Comparison of ENCODE assay signal across 8 mouse cellular contexts in genomic region chr1:74397919-74398451, GRCm38 (mm10). TPM values are rescaled to one million over a fixed set of nuclear protein-coding genes. Genes with fewer than 3 reads are reported as not detected.
A peak's percentile ranks its signal among the peaks of the same experiment; 100 is the strongest.
DNase-seq lines count a peak whose midpoint lies in the region; ATAC-seq and TF ChIP-seq lines count a peak whose summit lies in the region.

No protein-coding gene starts in this region.

- peak overlapping the region; percentile 80 for H3K4me2 ChIP-seq in embryonic facial prominence, embryonic 13.5 days
- H3K4me2 ChIP-seq in liver, embryonic 15.5 days, result peak overlapping the region; percentile 86
- peak overlapping the region; percentile 75 for H3K4me2 ChIP-seq in stomach, postnatal 0 days (replicated peaks; ENCODE audit: low read depth)

- peak; percentile 12 for ATAC-seq in embryonic facial prominence, embryonic 13.5 days (ENCODE audit: insufficient number of reproducible peaks, insufficient read depth, low FRiP score, low TSS enrichment, low read depth)
- peak; percentile 16 for ATAC-seq in liver, embryonic 15.5 days (ENCODE audit: insufficient read depth)
- ATAC-seq in stomach, postnatal 0 days (ENCODE audit: low FRiP score, low TSS enrichment), result peak; percentile 22; the same call in 1 of the 2 replicates

- no peaks in the 10 kb centered on the region for H3K9me3 ChIP-seq in embryonic facial prominence, embryonic 13.5 days
- no peaks in the 10 kb centered on the region for H3K9me3 ChIP-seq in liver, embryonic 15.5 days (replicated peaks)
- no peaks in the 10 kb centered on the region for H3K9me3 ChIP-seq in stomach, postnatal 0 days (ENCODE audit: control insufficient read depth, low read length)

- TF ChIP-seq POLR2A in kidney, adult 2 months (IDR thresholded peaks at IDR 0.05; ENCODE audit: low read depth, low read length), result no peak

- H3K4me1 ChIP-seq in embryonic facial prominence, embryonic 13.5 days, result peaks cover 18% of the 10 kb centered on the region
- H3K4me1 ChIP-seq in kidney, adult 2 months (ENCODE audit: control insufficient read depth, insufficient read depth, low read length), result peaks cover 4% of the 10 kb centered on the region; the same call in 1 of the 2 replicates
- peaks cover 78% of the 10 kb centered on the region for H3K4me1 ChIP-seq in liver, embryonic 15.5 days (replicated peaks)
- H3K4me1 ChIP-seq in stomach, postnatal 0 days (replicated peaks; ENCODE audit: control insufficient read depth, insufficient read depth), result no peaks in the 10 kb centered on the region

- H3K27me3 ChIP-seq in C2C12 (ENCODE audit: control insufficient read depth, insufficient read depth, insufficient read length), result no peaks in the 10 kb centered on the region
- no peaks in the 10 kb centered on the region for H3K27me3 ChIP-seq in embryonic facial prominence, embryonic 13.5 days
- no peaks in the 10 kb centered on the region for H3K27me3 ChIP-seq in kidney, adult 2 months (replicated peaks; ENCODE audit: control insufficient read depth, insufficient read depth, low read length)
- H3K27me3 ChIP-seq in liver, embryonic 15.5 days, result no peaks in the 10 kb centered on the region
- H3K27me3 ChIP-seq in stomach, postnatal 0 days (ENCODE audit: control insufficient read depth, insufficient read depth, low read length), result no peaks in the 10 kb centered on the region

- peak overlapping the region; percentile 93 for H3K27ac ChIP-seq in embryonic facial prominence, embryonic 13.5 days
- peak overlapping the region; percentile 80 for H3K27ac ChIP-seq in kidney, adult 2 months (ENCODE audit: insufficient read depth, low read depth, low read length)
- H3K27ac ChIP-seq in liver, embryonic 15.5 days (replicated peaks), result peak overlapping the region; percentile 92
- H3K27ac ChIP-seq in stomach, postnatal 0 days (replicated peaks), result peak overlapping the region; percentile 89

- H3K4me3 ChIP-seq in C2C12 (ENCODE audit: insufficient read depth, poor library complexity, severe bottlenecking), result peak overlapping the region; percentile 18
- peak overlapping the region; percentile 46 for H3K4me3 ChIP-seq in embryonic facial prominence, embryonic 13.5 days
- H3K4me3 ChIP-seq in kidney, adult 2 months (ENCODE audit: insufficient read depth, low read depth, low read length), result peak overlapping the region; percentile 42
- peak overlapping the region; percentile 60 for H3K4me3 ChIP-seq in liver, embryonic 15.5 days (replicated peaks)
- peak overlapping the region; percentile 36 for H3K4me3 ChIP-seq in stomach, postnatal 0 days (ENCODE audit: low read depth, low read length)

- H3K9ac ChIP-seq in embryonic facial prominence, embryonic 13.5 days, result peak overlapping the region; percentile 66
- H3K9ac ChIP-seq in liver, embryonic 15.5 days, result peak overlapping the region; percentile 61
- H3K9ac ChIP-seq in stomach, postnatal 0 days (ENCODE audit: low read length), result peak overlapping the region; percentile 59

- DNase-seq in adrenal gland, postnatal 14 days, result peak; percentile 85
- peak; percentile 71 to 76 for DNase-seq in heart, adult 9 months (ENCODE audit: low spot score in 2 of 2)
- DNase-seq in kidney, adult 2 months, result peak; percentile 82
- peak; percentile 71 for DNase-seq in neural tube, embryonic 10.5 days (ENCODE audit: extremely low spot score, low spot score)
- DNase-seq in stomach, postnatal 0 days (ENCODE audit: low spot score), result peak; percentile 78

- peaks cover 14% of the 10 kb centered on the region for H3K79me3 ChIP-seq in C2C12 (ENCODE audit: low read depth)

- TF ChIP-seq CTCF in C2C12 (IDR thresholded peaks at IDR 0.05; ENCODE audit: control insufficient read depth, insufficient read depth, insufficient read length), result no peak
- TF ChIP-seq CTCF in kidney, adult 2 months (conservative IDR thresholded peaks at IDR 0.05; ENCODE audit: insufficient read depth, insufficient read length, low read depth, low read length), result peak; percentile 58
- TF ChIP-seq CTCF in stomach, postnatal 0 days (IDR thresholded peaks at IDR 0.05; ENCODE audit: low read depth), result peak; percentile 76

- peaks cover 22% of the 10 kb centered on the region for H3K36me3 ChIP-seq in C2C12 (ENCODE audit: control insufficient read depth, insufficient read depth)
- peaks cover 23% of the 10 kb centered on the region for H3K36me3 ChIP-seq in embryonic facial prominence, embryonic 13.5 days
- H3K36me3 ChIP-seq in kidney, adult 2 months (ENCODE audit: control insufficient read depth, insufficient read depth, low read length), result peaks cover 2% of the 10 kb centered on the region; the same call in 1 of the 2 replicates
- peaks cover 25% of the 10 kb centered on the region for H3K36me3 ChIP-seq in liver, embryonic 15.5 days (replicated peaks)
- peaks cover 11% of the 10 kb centered on the region for H3K36me3 ChIP-seq in stomach, postnatal 0 days (ENCODE audit: control insufficient read depth, insufficient read depth, low read length)

- H3ac ChIP-seq in C2C12 (ENCODE audit: control insufficient read depth, insufficient read length, low read depth), result peak overlapping the region; percentile 69

- no peak for TF ChIP-seq EP300 in stomach, postnatal 0 days (optimal IDR thresholded peaks at IDR 0.05)

- 3% methylated on average over 11 of the region's 11 CpGs for WGBS in embryonic facial prominence, embryonic 13.5 days
- WGBS in kidney, adult 2 months, result 4% methylated on average over 11 of the region's 11 CpGs
- WGBS in liver, embryonic 15.5 days (ENCODE audit: insufficient replicate concordance), result 2% methylated on average over 11 of the region's 11 CpGs
- 2% methylated on average over 11 of the region's 11 CpGs for WGBS in stomach, postnatal 0 days

- H3K79me2 ChIP-seq in C2C12 (ENCODE audit: control insufficient read depth, insufficient read depth), result peaks cover 24% of the 10 kb centered on the region

TF ChIP-seq in C2C12, 6 proteins besides CTCF, POLR2A, EP300 and RAD21:
- TF ChIP-seq MYOG (IDR thresholded peaks at IDR 0.05; ENCODE audit: control insufficient read depth, extremely low read depth, insufficient read length) (no peak), USF1 (IDR thresholded peaks at IDR 0.05; ENCODE audit: low read depth) (no peak), CEBPB (IDR thresholded peaks at IDR 0.05; ENCODE audit: low read depth) (no peak), MYOD1 (IDR thresholded peaks at IDR 0.05; ENCODE audit: control insufficient read depth, insufficient read length, low read depth) (no peak), FOSL1 (IDR thresholded peaks at IDR 0.05; ENCODE audit: insufficient read depth, low read length, poor library complexity, severe bottlenecking) (no peak), MAX (IDR thresholded peaks at IDR 0.05) (no peak)
TF ChIP-seq in C2C12: peak in this region for 0.

RNA-seq across cellular contexts. Expression of gene Ctdsp1, which starts 6.7 kb away (rescaled TPM):
- polyA plus RNA-seq in C2C12 (2012; fragmentation: generic; extraction: Trizol), result 78.7 TPM
- 128 and 130 TPM in 2 replicates for total RNA-seq in adrenal gland, postnatal 14 days (2021)
- polyA plus RNA-seq in embryonic facial prominence, embryonic 13.5 days (2015; fragmentation: Nextera tagmentation; extraction: Ambion mirVana), result 91.0 and 92.3 TPM in 2 replicates
- polyA plus RNA-seq in kidney, adult 2 months (2012; rRNA removed), result 185 and 187 TPM in 2 replicates
- polyA plus RNA-seq in liver, embryonic 15.5 days (2015; fragmentation: Nextera tagmentation; extraction: Ambion mirVana), result 44.8 and 48.4 TPM in 2 replicates
- 45.2 and 47.4 TPM in 2 replicates for polyA plus RNA-seq in stomach, postnatal 0 days (2015; fragmentation: Nextera tagmentation; extraction: Ambion mirVana)

RNA-seq across cellular contexts. Expression of gene Vil1, which starts 11.2 kb away (rescaled TPM):
- polyA plus RNA-seq in C2C12 (2012; fragmentation: generic; extraction: Trizol), result 0.02 TPM
- total RNA-seq in adrenal gland, postnatal 14 days (2021), result 2.4 and 3.0 TPM in 2 replicates
- polyA plus RNA-seq in embryonic facial prominence, embryonic 13.5 days (2015; fragmentation: Nextera tagmentation; extraction: Ambion mirVana), result 0.20 and 2.0 TPM in 2 replicates
- polyA plus RNA-seq in kidney, adult 2 months (2012; rRNA removed), result 69.8 and 75.0 TPM in 2 replicates
- 0.76 and 0.99 TPM in 2 replicates for polyA plus RNA-seq in liver, embryonic 15.5 days (2015; fragmentation: Nextera tagmentation; extraction: Ambion mirVana)
- polyA plus RNA-seq in stomach, postnatal 0 days (2015; fragmentation: Nextera tagmentation; extraction: Ambion mirVana), result 11.1 and 12.8 TPM in 2 replicates

RNA-seq across cellular contexts. Expression of gene Slc11a1, which starts 23.0 kb away (rescaled TPM):
- polyA plus RNA-seq in C2C12 (2012; fragmentation: generic; extraction: Trizol), result 2.2 TPM
- total RNA-seq in adrenal gland, postnatal 14 days (2021), result 5.3 and 6.9 TPM in 2 replicates
- polyA plus RNA-seq in embryonic facial prominence, embryonic 13.5 days (2015; fragmentation: Nextera tagmentation; extraction: Ambion mirVana), result 1.8 and 2.8 TPM in 2 replicates
- 13.4 and 15.3 TPM in 2 replicates for polyA plus RNA-seq in kidney, adult 2 months (2012; rRNA removed)
- 14.0 and 17.0 TPM in 2 replicates for polyA plus RNA-seq in liver, embryonic 15.5 days (2015; fragmentation: Nextera tagmentation; extraction: Ambion mirVana)
- polyA plus RNA-seq in stomach, postnatal 0 days (2015; fragmentation: Nextera tagmentation; extraction: Ambion mirVana), result 3.0 and 3.8 TPM in 2 replicates

RNA-seq across cellular contexts. Expression of gene Catip, which starts 36.1 kb away (rescaled TPM):
- not detected for polyA plus RNA-seq in C2C12 (2012; fragmentation: generic; extraction: Trizol)
- 0.15 and 0.45 TPM in 2 replicates for total RNA-seq in adrenal gland, postnatal 14 days (2021)
- 0.63 and 0.77 TPM in 2 replicates for polyA plus RNA-seq in embryonic facial prominence, embryonic 13.5 days (2015; fragmentation: Nextera tagmentation; extraction: Ambion mirVana)
- polyA plus RNA-seq in kidney, adult 2 months (2012; rRNA removed), result 0.33 and 0.43 TPM in 2 replicates
- polyA plus RNA-seq in liver, embryonic 15.5 days (2015; fragmentation: Nextera tagmentation; extraction: Ambion mirVana), result 0.06 TPM in 1 of 2 replicates, not detected in the other
- polyA plus RNA-seq in stomach, postnatal 0 days (2015; fragmentation: Nextera tagmentation; extraction: Ambion mirVana), result 0.50 and 0.73 TPM in 2 replicates

Comparison
In these comparisons a context has a peak if more than half of its experiments do, and no peak if none do; other contexts are left out.
1. Peak in every context shown above with its lines: DNase-seq, ATAC-seq, H3K4me3 ChIP-seq and H3K27ac ChIP-seq.